Mouse (Mus musculus) cerebellum, adult 9-10 months (tissue): ENCODE measurements around the gene Cfap126.
"Not testable (repeated sequence)": the region's sequence is repeated elsewhere in the genome, so short reads cannot be mapped to it uniquely, and the experiment has no call there.

Experiments
- DNase-seq: peaks from one replicate; pipeline ENCODE4 v3.0.0; 2022

Cfap126 gene

DNA sequence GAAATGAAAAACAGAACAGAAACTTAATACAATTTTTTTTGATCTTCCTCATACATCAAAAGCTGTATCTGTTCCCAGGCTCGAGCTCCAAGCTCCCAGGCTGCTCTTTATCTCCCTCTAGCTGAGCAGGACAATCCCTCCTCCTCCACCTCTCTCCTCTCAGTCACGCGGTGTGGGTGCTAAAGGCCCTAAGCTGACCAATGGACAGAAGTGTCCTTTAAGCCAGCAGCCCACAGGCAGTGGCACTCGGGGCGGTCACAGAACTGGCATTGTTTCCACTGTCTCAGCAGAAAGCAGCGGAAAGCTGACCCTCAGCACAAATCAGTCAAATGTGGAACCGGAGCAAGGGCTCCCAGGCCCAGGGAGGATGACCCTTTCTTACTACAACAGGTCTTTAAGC is 15.5 kb downstream of the Cfap126 start:
- DNase-seq: no peak

- no peak for DNase-seq
These were observed 17.3 kb downstream of the Cfap126 start for GRCm38 (mm10) chr1:171130971-171131370.

- DNase-seq: no peak
These were observed 21.9 kb downstream of the Cfap126 start for GRCm38 (mm10) chr1:171135600-171135999.

GRCm38 (mm10) chr1:171137486-171138155 is 23.9 kb downstream of the Cfap126 start:
- not testable (repeated sequence) for DNase-seq

- DNase-seq: peak; percentile 36
These were observed 29.3 kb downstream of the Cfap126 start for GRCm38 (mm10) chr1:171142981-171143380.

DNA sequence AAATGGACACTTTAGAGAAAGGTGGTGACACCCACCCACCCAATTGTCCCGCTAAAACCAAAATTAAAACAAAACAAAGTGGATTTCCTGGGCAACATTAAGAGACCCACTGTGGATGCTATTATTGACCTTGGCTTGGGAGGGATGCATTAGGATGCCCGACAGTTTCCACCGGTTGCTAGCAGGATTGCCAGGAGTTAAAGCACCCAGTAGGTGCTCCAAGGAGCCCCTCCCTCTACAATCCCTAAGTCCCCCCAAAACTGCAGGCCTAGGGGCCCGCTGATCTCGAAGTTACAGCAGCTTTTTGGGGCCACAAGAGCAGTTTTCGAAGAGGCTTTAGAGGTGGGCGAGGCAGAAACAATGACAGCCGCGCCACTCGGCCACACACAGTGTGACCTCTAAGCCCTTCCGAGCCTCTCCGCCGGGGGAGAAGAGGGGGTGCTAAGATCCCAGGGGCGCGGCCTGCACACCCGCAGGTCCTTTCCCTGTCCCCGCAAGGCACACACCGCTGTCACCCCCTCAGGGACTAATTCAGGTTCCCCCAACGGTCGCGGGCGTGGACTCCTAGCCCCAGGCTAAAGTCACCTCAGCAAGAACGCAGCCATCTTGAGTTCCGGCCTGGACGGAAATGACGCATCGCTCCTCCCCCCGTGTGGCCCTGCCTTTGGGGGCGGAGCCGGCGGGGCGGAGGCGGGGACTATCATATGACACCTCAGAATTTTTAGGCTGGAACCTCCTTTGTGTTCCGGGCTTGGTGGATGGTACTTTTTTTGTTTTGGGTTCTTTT is 36.4 kb downstream of the Cfap126 start, which contains the start of the genes Sdhc and Mpz:
Gene Sdhc, minus strand, starts transcription at position 630 of the 787 bp plus-strand sequence.
Gene Mpz, plus strand, starts transcription at position 738 of the 787 bp plus-strand sequence.
- peak; percentile 97 for DNase-seq

- peak; percentile 66 for DNase-seq
These were observed 37.2 kb downstream of the Cfap126 start for GRCm38 (mm10) chr1:171150838-171151391.

DNA sequence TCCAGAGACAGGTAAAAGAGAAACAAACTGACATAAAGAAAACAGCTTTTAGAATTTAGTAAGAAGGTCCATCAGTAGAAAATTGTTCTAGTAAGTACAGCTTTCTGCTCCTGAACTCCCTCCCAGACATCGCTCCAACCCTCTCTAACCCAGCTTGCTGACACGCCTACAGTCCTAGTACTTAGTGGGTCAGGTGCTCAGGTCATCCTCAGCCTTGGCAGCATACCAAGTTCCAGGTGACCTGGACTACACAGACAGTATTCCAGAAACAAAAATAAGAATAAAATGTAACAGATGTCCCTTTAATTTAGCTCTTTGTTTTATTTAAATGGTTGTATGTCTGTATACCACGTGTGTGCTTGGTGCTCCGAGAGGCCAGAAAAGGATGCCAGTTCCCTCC is 38.2 kb downstream of the Cfap126 start:
- no peak for DNase-seq

GRCm38 (mm10) chr1:171156644-171157043 is 42.9 kb downstream of the Cfap126 start:
- no peak for DNase-seq

- DNase-seq: no peak
These were observed 44.2 kb downstream of the Cfap126 start for GRCm38 (mm10) chr1:171157965-171158364.

- DNase-seq: no peak
These were observed 45.8 kb downstream of the Cfap126 start for GRCm38 (mm10) chr1:171159485-171159975.

GRCm38 (mm10) chr1:171162526-171162925 is 48.8 kb downstream of the Cfap126 start:
- no peak for DNase-seq

GRCm38 (mm10) chr1:171164258-171164657 is 50.5 kb downstream of the Cfap126 start:
- DNase-seq: no peak

GRCm38 (mm10) chr1:171165629-171166345 is 52.1 kb downstream of the Cfap126 start:
- DNase-seq: no peak

DNA sequence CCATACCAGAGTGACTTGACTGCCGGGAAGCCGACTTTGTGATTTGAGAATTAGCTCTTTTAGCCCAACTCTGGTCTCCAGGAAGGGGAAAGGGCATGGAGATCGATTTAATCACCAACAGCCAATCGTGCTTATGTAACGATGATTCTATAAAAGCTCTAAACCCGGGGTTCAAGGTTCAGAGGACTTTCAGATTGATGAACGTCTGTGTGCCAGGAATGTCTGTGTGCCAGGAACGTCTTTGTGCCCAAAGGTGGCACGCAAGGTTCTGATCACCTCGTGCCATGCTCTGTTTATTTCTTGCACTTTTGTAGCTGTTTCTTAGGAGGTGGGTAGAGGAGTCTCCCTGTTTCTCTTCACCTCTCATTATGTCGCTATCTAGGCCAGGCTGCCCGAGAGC is 55.2 kb downstream of the Cfap126 start:
- DNase-seq: no peak

DNA sequence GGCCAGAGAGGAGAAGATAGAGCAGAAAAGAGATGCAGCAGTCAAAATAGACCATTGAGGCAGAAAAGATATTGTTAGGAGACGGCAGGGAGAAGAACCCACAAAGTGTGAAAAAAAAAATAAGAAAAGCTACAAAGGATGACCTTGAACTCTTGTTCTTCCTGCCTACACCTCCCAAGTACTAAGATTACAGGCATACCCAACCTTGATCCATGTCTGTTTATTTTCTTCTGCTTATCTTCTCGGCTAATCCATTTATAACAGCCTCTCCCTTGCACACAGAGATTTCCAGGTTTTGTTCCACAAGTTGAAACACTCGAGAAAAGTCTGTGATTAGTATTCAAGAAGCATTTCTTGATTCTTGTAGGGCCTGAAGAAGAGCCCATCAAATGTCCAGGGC is 56.2 kb downstream of the Cfap126 start:
- no peak for DNase-seq

- no peak for DNase-seq
These were observed 57.4 kb downstream of the Cfap126 start for GRCm38 (mm10) chr1:171171138-171171537.

DNA sequence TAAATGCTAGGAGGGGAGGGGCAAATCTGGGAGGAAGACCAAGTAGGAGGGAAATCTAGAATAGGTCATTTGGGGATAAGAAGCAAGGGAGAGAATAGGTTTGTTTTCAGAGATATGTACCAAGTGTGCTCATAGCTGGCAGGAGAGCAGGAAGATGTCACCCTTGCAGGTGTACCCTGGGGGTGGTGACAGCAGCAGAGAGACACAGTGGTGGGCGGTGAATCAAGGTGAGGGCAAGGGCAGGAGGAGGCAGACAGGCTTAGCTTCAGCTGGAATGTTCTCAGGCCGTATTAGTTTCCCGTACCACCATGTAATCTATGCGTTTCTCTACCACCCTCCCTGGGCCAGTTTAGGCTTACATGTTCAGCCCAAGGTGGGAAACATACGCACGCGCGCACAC is 59.1 kb downstream of the Cfap126 start:
- no peak for DNase-seq
